Mouse (Mus musculus) cerebellum, postnatal 10 days (tissue): ENCODE measurements around the gene Rtn4rl1.
A peak's percentile ranks its signal among the peaks of the same experiment; 100 is the strongest.

Experiments used
- DNase-seq, 2 experiments: peaks; one replicate each; pipeline ENCODE4 v3.0.0; 2021; ENCODE audit warnings: mixed read lengths in 2 of 2

Gene Rtn4rl1

GRCm38 (mm10) chr11:75254252-75254912, 60.8 kb downstream of the Rtn4rl1 start:
- DNase-seq, result no peak

- no peak for DNase-seq
These were observed 61.7 kb downstream of the Rtn4rl1 start for GRCm38 (mm10) chr11:75255330-75255729.

DNA sequence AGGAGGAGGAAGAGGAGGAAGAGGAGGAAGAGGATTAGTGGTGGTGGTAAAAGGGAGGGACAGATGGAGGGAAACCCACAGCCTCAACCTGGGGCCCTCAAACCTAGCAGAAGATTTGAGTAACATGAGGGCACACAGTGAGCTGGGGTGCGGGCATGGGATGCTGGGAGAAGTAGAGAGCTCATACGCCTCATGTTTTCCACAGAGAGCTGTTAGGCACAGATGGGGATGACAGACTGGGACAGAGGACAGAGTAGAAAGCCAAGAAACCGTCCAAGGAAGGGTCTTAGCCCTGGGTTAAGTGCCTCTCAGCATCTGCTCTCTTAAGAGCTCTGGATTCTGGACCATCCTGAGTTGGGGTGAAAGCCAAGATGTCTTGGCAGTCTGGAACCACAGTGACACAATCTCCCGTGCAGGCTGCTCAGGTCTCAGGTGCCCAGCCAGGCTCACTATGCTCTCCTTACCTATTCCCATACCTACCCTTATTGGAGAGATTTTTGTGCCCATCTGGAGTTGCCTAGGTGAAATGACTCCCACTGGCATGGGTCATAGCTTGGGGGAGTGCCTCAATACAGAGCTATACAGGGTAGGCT, 63.6 kb downstream of the Rtn4rl1 start:
- peak in 1 of 2 experiments; percentile 49 for DNase-seq

- peak; percentile 85 to 87 for DNase-seq
These were observed 65.8 kb downstream of the Rtn4rl1 start for GRCm38 (mm10) chr11:75259416-75259815.

GRCm38 (mm10) chr11:75259996-75260561, 66.5 kb downstream of the Rtn4rl1 start:
- peak; percentile 70 to 86 for DNase-seq

- DNase-seq, result peak in 1 of 2 experiments; percentile 39
These were observed 67.4 kb downstream of the Rtn4rl1 start for GRCm38 (mm10) chr11:75261016-75261415.

DNA sequence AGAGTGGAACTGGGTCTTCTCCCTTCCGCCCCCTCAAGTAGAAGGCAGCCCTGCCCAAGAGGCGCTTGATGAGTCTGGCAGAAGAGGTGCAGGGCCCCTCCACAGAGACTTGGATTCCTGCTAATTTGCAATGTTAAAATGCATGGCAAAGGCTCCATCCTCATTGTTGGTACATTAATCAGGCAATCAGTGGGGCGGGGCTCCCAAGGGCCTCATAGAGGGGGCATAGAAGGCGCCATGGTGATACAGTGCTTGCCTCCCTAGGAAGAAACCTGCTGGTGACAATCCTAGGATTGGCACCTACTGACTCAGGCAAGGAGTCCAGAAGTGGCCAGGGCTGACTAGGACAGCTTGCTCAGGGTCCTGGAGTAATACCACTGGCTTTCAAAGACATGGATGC, 68.1 kb downstream of the Rtn4rl1 start:
- DNase-seq, result no peak

- no peak for DNase-seq
These were observed 68.6 kb downstream of the Rtn4rl1 start for GRCm38 (mm10) chr11:75262181-75262580.

DNA sequence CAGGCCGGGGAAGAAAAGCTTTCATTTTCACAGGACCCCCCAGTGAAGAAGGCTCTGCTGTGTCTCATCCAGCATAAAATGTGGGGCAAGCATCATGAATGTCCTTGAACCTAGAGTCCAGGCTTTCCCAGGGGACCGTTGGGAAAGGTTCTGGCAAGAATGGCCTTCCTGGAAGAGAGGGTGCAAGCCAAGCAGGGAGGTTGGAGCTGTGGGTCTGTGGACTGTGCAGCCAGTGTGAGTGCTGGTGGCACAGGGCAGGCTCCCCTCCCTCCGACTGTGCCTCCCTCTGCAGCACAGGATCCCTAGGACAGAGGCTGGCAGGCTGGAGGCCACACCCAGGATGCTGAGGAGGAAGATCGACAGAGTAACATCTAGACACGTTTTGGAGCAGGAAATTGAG, 69.2 kb downstream of the Rtn4rl1 start:
- DNase-seq, result no peak

DNA sequence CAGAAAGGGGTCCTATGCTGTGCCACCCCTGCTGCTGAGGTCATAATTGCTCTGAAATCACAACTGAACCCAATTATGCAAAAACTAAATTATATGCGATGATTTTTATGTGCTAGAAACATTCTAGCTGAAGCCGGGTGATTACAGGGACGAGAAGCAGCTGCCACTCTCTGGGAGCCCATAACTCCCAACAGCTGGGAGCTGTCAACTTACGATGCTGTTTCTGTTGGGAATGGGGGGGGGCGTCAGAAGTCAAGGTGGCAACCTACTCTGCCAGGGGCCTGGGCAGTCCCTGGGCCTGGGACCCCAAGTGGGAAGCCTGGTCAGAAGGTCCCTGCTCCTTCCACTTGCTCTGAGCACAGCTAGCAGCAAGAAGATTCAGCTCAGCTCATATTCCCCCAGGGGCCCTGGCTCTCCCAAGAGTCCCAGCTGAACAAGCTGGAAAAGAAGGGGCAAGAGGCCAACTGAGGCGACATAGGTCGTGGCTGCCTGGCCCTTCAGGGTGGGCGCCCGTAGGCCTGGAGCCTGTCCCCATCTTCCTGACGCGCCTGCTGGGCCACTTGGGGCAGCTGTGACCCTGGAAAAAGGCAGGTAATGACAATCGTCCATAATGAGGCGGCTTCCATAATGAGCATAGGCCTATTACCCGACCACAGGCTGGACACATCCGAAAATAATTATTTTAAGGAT, 69.8 kb downstream of the Rtn4rl1 start:
- DNase-seq, result no peak

GRCm38 (mm10) chr11:75263964-75264312, 70.4 kb downstream of the Rtn4rl1 start:
- no peak for DNase-seq

GRCm38 (mm10) chr11:75264550-75264949, 71.0 kb downstream of the Rtn4rl1 start:
- DNase-seq, result no peak

- no peak for DNase-seq
These were observed 72.0 kb downstream of the Rtn4rl1 start for GRCm38 (mm10) chr11:75265545-75265944.

DNA sequence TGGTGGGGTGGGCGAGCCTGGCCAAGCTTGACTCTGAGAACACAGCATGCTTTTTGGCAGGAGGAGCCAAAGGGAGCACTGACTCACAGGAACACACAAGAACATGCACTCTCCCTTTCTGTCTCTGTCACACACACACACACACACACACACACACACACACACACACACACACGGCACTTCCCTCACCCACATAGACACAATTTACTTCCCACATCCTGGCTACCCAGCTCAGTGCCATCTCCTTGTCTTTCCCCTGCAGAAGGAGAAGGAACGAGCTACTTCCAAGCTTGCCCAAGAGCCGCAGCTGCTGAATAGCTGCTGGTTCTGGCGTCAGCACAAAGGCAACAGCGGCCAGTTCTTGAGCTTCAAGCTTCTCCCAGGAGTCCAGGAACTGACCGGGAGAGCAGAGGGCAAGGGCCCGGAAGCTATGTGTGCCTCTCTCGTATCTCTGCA, 74.3 kb downstream of the Rtn4rl1 start:
- peak; percentile 71 to 74 for DNase-seq

DNA sequence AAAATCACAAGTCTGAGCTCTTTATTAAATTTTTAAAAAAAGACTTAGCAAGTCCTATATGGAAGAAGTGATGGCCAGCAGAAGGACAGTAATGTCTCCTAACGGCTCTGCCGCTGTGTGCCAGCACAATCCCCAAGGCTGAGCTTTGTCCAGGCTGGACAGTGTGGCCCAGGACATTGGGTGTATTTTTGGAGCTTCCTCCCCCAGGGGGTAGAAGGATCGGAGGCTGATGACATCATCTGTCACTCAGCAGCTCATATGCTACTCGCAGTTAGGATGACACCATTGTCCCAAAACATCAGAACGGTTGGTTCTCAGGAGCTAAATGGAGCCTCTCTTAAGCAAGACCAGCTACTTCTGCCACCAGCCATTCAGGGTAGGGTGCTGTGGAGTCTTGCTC, 74.9 kb downstream of the Rtn4rl1 start:
- DNase-seq, result peak in 1 of 2 experiments; percentile 43

DNA sequence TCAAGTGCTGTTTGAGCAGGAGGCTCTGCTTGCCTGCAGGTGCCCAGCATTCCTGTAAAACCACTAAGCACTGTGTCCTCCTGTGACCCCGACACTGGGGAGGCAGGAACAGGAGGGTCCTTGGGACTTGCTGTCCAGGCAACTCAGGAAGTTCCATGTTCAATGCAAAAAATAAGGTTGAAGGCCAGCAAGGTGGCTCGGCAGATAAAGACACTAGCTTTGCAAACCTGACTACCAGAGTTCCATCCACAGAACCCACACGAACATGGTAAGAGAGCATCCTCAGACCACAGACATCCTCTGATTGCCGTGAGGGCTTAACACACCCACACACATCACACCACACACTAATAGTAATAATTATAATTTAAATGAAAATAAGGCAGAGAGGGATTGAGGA, 75.6 kb downstream of the Rtn4rl1 start:
- no peak for DNase-seq

DNA sequence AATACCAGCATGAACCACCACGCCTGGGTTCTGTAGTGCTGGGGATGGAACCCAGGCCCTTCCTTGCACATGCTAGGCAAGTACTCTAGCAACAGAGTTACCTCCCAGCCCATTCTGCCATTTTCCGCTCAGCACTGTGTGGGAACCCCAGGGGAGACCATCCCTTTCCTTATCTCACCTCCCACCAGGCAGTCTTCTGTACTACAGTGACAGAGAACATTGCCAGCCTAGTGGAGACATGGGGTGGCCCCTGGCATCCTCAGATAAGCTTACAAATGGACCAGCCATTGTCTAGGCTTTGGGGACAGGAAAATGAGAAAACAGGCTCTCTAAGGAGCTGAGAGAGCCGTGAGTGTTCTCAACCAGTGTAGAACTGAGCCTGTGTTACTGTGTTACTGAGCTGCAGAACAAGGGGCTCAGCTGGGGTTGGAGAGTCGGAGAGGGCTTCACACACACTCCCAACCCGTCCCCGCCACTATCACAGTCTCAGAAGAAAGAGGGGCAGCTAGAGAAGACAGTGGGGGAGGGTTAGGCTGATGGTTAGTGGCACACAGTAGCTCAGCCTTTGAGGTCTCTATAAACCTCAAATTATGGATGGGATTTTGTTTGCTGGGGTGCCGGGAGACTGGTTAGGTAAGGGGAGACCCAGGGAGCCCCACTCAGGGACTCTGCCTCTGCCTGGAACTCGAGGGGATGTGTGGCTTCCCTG, 76.8 kb downstream of the Rtn4rl1 start:
- no peak for DNase-seq

DNA sequence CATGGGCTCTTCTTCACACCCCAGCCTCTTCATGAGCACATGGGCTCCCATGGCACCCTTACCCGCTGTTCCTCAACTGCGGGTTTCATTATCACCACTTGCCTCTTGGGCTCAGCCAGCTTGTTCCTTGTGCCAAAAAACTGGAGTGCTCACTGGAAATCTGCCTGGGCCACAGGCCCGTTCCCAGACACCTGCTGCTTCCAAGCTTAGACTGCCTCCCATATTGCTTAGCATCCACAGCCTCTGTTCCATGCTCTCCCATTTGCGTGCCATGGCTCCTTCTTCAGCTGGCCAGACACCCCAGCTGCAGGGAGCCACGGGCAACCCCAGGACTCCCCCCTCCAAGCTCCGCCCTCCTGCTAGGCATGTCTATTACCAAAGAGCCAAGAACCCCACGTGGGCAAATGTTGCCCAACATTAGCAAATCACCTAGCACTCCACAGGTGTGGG, 77.4 kb downstream of the Rtn4rl1 start:
- peak; percentile 70 to 83 for DNase-seq

GRCm38 (mm10) chr11:75273466-75273865, 79.9 kb downstream of the Rtn4rl1 start:
- DNase-seq, result peak in 1 of 2 experiments; percentile 39

- DNase-seq, result no peak
These were observed 81.5 kb downstream of the Rtn4rl1 start for GRCm38 (mm10) chr11:75275035-75275434.

GRCm38 (mm10) chr11:75278115-75278514, 84.5 kb downstream of the Rtn4rl1 start:
- DNase-seq, result no peak

DNA sequence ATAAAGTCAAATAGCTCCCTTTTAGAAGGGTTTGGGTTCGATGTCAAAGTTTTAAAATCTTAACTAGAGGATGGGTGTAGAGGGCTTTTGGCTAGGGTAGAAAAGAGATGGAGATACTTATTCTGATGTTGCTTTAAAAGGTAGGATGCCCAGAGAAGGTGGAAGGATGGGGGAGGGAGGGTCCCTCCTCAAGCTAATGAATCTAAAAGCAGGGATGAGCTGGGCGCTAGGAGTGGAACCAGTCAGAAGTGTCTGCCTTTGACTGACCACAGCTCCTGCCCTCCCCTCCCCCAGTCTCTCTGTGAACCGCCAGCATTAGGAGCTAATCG, 85.4 kb downstream of the Rtn4rl1 start:
- no peak for DNase-seq
